Mouse (Mus musculus): Measurements from ENCODE around the gene Lrrc10. TPM values are rescaled to one million over a fixed set of nuclear protein-coding genes. Genes with fewer than 3 reads are reported as not detected.
"Not testable (repeated sequence)": the region's sequence is repeated elsewhere in the genome, so short reads cannot be mapped to it uniquely, and the experiment has no call there.

Lrrc10 gene
- polyA plus RNA-seq, 1 experiment = not detected

DNA sequence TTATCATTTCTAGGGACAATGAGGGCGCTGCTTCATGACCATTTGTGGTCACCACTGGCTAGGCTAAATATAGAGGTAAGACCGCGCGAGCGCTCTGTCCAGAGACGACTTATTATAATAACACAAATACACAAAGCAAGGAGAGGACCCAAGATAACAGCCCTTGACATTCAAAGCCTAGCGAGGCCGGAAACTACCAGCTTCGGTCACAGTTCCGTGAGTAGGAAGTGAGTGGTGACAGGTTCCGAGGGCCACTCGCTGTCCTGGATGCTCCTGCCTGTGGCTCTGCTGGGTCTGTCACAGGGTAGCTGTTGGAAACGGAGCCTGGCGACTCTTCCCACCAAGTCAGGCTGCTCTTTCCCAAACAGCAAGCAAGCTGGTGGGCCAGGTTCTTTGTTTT is 2.8 kb upstream of the Lrrc10 start:
- no peak overlapping the region for H3K4me3 ChIP-seq (ENCODE audit: extremely low read depth, insufficient read depth, insufficient read length)
- no peak overlapping the region for H3K27ac ChIP-seq (ENCODE audit: insufficient read depth, low read length)
- TF ChIP-seq POLR2A (IDR thresholded peaks at IDR 0.05; ENCODE audit: low read depth, low read length) (no peak), CTCF (IDR thresholded peaks at IDR 0.05; ENCODE audit: extremely low read depth, insufficient read depth, insufficient read length, insufficient replicate concordance) (no peak)
- H3K27me3 ChIP-seq (ENCODE audit: control insufficient read depth, insufficient read depth, low read length) = peaks cover 2% of the 10 kb centered on the region; the same call in 1 of the 2 replicates
- WGBS = 63% methylated on average over 14 of the region's 14 CpGs
- no peaks in the 10 kb centered on the region for H3K4me1 ChIP-seq (ENCODE audit: control insufficient read depth, insufficient read depth, insufficient read length)
- DNase-seq (ENCODE audit: low read depth in 1 of 2, low spot score in 2 of 2) = no peak
- H3K36me3 ChIP-seq (ENCODE audit: control insufficient read depth, insufficient read depth, low read length) = no peaks in the 10 kb centered on the region

DNA sequence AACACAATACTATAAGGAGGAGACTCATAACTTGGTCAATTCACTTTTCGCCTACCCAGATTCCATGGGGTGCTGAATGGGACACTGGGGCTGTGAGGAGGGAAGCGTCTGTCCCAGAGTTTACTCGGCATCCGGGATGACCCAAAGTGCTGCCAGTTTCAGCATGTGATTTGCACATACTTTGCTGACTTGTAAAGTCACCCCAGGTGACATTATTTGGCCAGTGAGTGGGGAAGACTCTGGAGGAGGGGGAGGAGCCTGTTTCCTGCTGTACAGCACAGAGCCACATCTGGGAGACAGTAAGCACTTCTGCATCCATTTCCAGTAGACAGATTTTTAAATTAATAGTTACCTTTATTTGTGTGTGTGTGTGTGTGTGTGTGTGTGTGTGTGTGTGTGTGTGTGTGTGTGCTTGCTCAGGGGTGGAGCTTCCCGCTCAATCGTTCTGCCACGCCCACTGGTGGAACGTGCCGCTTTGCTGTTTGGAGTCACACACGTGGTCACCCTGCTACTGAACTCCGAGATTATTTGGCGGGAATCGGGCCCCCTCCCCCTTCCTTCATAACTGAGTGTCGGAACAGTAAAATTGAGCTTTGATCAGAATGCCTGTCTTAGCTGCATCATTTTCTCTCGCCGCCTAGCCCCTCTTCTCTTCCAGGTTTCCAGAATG is 1.5 kb upstream of the Lrrc10 start:
- not testable (repeated sequence) for H3K36me3 ChIP-seq (ENCODE audit: control insufficient read depth, insufficient read depth, low read length); H3K27ac ChIP-seq (ENCODE audit: insufficient read depth, low read length); H3K4me3 ChIP-seq (ENCODE audit: extremely low read depth, insufficient read depth, insufficient read length); H3K27me3 ChIP-seq (ENCODE audit: control insufficient read depth, insufficient read depth, low read length); H3K4me1 ChIP-seq (ENCODE audit: control insufficient read depth, insufficient read depth, insufficient read length); DNase-seq (ENCODE audit: low read depth in 1 of 2, low spot score in 2 of 2)
- 63% methylated on average over 16 of the region's 16 CpGs for WGBS

GRCm38 (mm10) chr10:117049253-117049652 is 4.1 kb downstream of the Lrrc10 start:
- no peak overlapping the region for H3K4me3 ChIP-seq (ENCODE audit: extremely low read depth, insufficient read depth, insufficient read length)
- WGBS = 80% methylated on average over 4 of the region's 4 CpGs
- H3K36me3 ChIP-seq (ENCODE audit: control insufficient read depth, insufficient read depth, low read length) = peaks cover 31% of the 10 kb centered on the region
- DNase-seq (ENCODE audit: low read depth in 1 of 2, low spot score in 2 of 2) = no peak
- no peak overlapping the region for H3K27ac ChIP-seq (ENCODE audit: insufficient read depth, low read length)
- H3K27me3 ChIP-seq (ENCODE audit: control insufficient read depth, insufficient read depth, low read length) = peaks cover 2% of the 10 kb centered on the region; the same call in 1 of the 2 replicates
- TF ChIP-seq CTCF (IDR thresholded peaks at IDR 0.05; ENCODE audit: extremely low read depth, insufficient read depth, insufficient read length, insufficient replicate concordance) (no peak), POLR2A (IDR thresholded peaks at IDR 0.05; ENCODE audit: low read depth, low read length) (no peak)
- no peaks in the 10 kb centered on the region for H3K4me1 ChIP-seq (ENCODE audit: control insufficient read depth, insufficient read depth, insufficient read length)

GRCm38 (mm10) chr10:117049961-117050597 is 4.9 kb downstream of the Lrrc10 start:
- H3K27ac ChIP-seq (ENCODE audit: insufficient read depth, low read length) = no peak overlapping the region
- H3K4me3 ChIP-seq (ENCODE audit: extremely low read depth, insufficient read depth, insufficient read length) = no peak overlapping the region
- no peaks in the 10 kb centered on the region for H3K4me1 ChIP-seq (ENCODE audit: control insufficient read depth, insufficient read depth, insufficient read length)
- H3K36me3 ChIP-seq (ENCODE audit: control insufficient read depth, insufficient read depth, low read length) = peaks cover 37% of the 10 kb centered on the region
- peaks cover 2% of the 10 kb centered on the region; the same call in 1 of the 2 replicates for H3K27me3 ChIP-seq (ENCODE audit: control insufficient read depth, insufficient read depth, low read length)
- no peak for TF ChIP-seq CTCF (IDR thresholded peaks at IDR 0.05; ENCODE audit: extremely low read depth, insufficient read depth, insufficient read length, insufficient replicate concordance)
- no peak for TF ChIP-seq POLR2A (IDR thresholded peaks at IDR 0.05; ENCODE audit: low read depth, low read length)
- DNase-seq (ENCODE audit: low read depth in 1 of 2, low spot score in 2 of 2) = no peak
- WGBS = 75% methylated on average over 4 of the region's 4 CpGs

DNA sequence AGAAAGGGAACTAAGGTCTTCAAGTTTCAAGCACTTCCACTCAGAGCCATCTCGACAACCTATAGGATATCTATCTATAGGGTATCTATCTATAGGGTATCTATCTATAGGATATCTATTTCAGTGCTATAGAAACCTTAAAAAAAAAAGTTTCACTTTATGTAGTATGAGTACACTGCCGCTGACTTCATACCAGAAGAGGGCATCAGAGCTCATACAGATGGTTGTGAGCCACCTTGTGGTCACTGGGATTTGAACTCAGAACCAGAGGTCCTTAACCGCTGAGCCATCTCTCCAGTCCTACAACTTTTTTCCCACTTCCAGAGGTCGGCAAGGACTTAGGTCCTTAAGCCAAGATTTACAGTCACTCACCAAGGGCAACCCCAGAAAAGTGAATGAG is 10.5 kb downstream of the Lrrc10 start:
- no peak overlapping the region for H3K27ac ChIP-seq (ENCODE audit: insufficient read depth, low read length)
- no peaks in the 10 kb centered on the region for H3K4me1 ChIP-seq (ENCODE audit: control insufficient read depth, insufficient read depth, insufficient read length)
- H3K27me3 ChIP-seq (ENCODE audit: control insufficient read depth, insufficient read depth, low read length) = no peaks in the 10 kb centered on the region
- no peak overlapping the region for H3K4me3 ChIP-seq (ENCODE audit: extremely low read depth, insufficient read depth, insufficient read length)
- peaks cover 66% of the 10 kb centered on the region for H3K36me3 ChIP-seq (ENCODE audit: control insufficient read depth, insufficient read depth, low read length)
- no peak for DNase-seq (ENCODE audit: low read depth in 1 of 2, low spot score in 2 of 2)
- TF ChIP-seq POLR2A (IDR thresholded peaks at IDR 0.05; ENCODE audit: low read depth, low read length) = no peak
- 84% methylated on average over 4 of the region's 4 CpGs for WGBS

DNA sequence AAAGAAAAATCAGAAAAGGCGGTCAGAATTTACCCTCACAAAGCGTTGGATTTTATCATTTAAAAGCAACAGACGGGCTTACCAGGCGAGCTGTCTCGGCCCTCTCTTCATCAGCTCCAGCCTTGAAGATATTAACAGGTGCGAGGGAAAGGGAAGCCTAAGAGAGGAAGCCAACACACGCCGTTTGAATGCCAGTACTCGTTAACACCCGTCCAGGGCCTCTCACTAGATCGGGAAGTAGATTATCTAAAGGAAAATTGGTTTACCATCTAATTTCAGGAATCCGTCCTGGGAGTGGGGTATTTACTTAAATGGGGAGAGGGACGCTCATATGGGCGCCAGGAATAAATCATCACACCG is 17.7 kb downstream of the Lrrc10 start:
- TF ChIP-seq CTCF (IDR thresholded peaks at IDR 0.05; ENCODE audit: extremely low read depth, insufficient read depth, insufficient read length, insufficient replicate concordance) (no peak), POLR2A (IDR thresholded peaks at IDR 0.05; ENCODE audit: low read depth, low read length) (no peak)
- no peak overlapping the region for H3K27ac ChIP-seq (ENCODE audit: insufficient read depth, low read length)
- WGBS = 2% methylated on average over 15 of the region's 15 CpGs
- H3K27me3 ChIP-seq (ENCODE audit: control insufficient read depth, insufficient read depth, low read length) = no peaks in the 10 kb centered on the region
- H3K4me3 ChIP-seq (ENCODE audit: extremely low read depth, insufficient read depth, insufficient read length) = peak overlapping the region; percentile 99
- H3K36me3 ChIP-seq (ENCODE audit: control insufficient read depth, insufficient read depth, low read length) = peaks cover 29% of the 10 kb centered on the region
- H3K4me1 ChIP-seq (ENCODE audit: control insufficient read depth, insufficient read depth, insufficient read length) = no peaks in the 10 kb centered on the region; the same call in 1 of the 2 replicates
- no peak for DNase-seq (ENCODE audit: low read depth in 1 of 2, low spot score in 2 of 2)

DNA sequence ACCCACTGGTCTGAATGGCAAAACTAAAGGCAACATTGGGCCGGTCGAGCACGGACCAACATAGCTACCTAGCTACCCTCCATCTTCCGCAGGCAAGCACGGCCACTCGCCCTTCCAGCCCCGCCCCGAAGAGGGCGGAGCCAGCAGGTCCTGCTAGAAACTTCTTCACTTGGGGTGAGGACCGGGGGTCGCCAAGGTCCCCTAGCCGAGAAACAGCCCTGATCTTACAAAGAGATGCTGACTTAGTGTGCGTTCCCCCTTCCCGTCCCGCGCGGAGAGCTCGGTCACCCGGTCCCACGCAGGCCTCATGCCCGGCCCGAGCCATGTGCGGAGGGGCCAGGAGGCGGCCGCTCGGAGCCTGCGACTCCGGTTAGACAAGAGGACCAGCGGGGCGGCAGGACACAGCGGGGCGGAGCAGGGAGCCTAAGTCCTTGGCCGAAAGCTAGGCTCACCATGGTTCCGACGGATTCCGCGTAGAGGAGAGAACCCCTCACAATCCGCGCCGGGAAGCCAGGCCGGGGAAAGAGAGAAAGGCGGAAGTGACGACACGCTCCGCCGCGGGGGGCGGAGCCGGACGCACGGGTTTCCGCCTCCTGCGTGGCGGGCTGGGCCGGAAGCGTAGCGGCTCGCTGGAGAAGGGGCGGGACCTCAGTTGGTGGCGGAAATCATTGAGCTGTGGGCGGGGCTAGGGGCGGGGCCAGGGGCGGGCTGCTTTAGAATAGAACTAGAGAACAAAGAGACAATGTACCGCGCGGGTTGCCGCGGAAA is 18.3 kb downstream of the Lrrc10 start, which contains the start of gene Cct2:
TSS of gene Cct2 (minus strand) at position 561 of the 768 bp plus-strand sequence.
- Histone ChIP-seq H3K4me1 (ENCODE audit: control insufficient read depth, insufficient read depth, insufficient read length) (no peaks in the 10 kb centered on the region; the same call in 1 of the 2 replicates), H3K27me3 (ENCODE audit: control insufficient read depth, insufficient read depth, low read length) (no peaks in the 10 kb centered on the region), H3K36me3 (ENCODE audit: control insufficient read depth, insufficient read depth, low read length) (peaks cover 27% of the 10 kb centered on the region), H3K4me3 (ENCODE audit: extremely low read depth, insufficient read depth, insufficient read length) (peak within 1 kb of the TSS; percentile 99), H3K27ac (ENCODE audit: insufficient read depth, low read length) (peak within 1 kb of the TSS; percentile 90)
- under 1% methylated on average over 68 of the region's 68 CpGs for WGBS
- TF ChIP-seq POLR2A (IDR thresholded peaks at IDR 0.05; ENCODE audit: low read depth, low read length) (peak; percentile 53), CTCF (IDR thresholded peaks at IDR 0.05; ENCODE audit: extremely low read depth, insufficient read depth, insufficient read length, insufficient replicate concordance) (no peak)
- DNase-seq (ENCODE audit: low read depth in 1 of 2, low spot score in 2 of 2) = peak; percentile 89 to 93
